Mouse (Mus musculus) forebrain, postnatal 0 days (tissue): ENCODE measurements at regions not wholly inside any gene's neighbourhood (a gene's known extent, or its start where the extent isn't known, plus 50 kb on each side); places are given as distances from the start of the nearest gene placed in this dataset.
A peak's percentile ranks its signal among the peaks of the same experiment; 100 is the strongest.

Experiments
- ATAC-seq: fragments of 200-750 bp; cut with Nextera tagmentation; 2 replicates; pipeline ENCODE4 v1.8.0; 2017; ENCODE audit warnings: mild to moderate bottlenecking, moderate library complexity
- DNase-seq: peaks from one replicate; pipeline ENCODE4 v3.0.0-alpha.2; 2015
- H3K27ac ChIP-seq: fragments of 300-500 bp; sonication (generic); 2 replicates; pipeline ENCODE4 v1.5.1; 2014; ENCODE audit warnings: low read depth, mild to moderate bottlenecking, antibody characterized with exemption, low read length, moderate library complexity, mixed read lengths
- H3K27me3 ChIP-seq: fragments of 300-500 bp; sonication (generic); 2 replicates; pipeline ENCODE4 v1.6.1; 2014; ENCODE audit warnings: mild to moderate bottlenecking, low read length, mixed read lengths; ENCODE audit not compliant: insufficient read depth
- H3K36me3 ChIP-seq: fragments of 300-500 bp; sonication (generic); 2 replicates; pipeline ENCODE4 v1.6.1; 2014; ENCODE audit warnings: mild to moderate bottlenecking, moderate library complexity; ENCODE audit not compliant: insufficient read depth
- H3K4me1 ChIP-seq: fragments of 300-500 bp; sonication (generic); 2 replicates; pipeline ENCODE4 v1.6.1; 2014; ENCODE audit warnings: antibody characterized with exemption; ENCODE audit not compliant: insufficient read depth
- H3K4me2 ChIP-seq: fragments of 300-500 bp; sonication (generic); 2 replicates; pipeline ENCODE4 v1.6.1; 2014; ENCODE audit warnings: low read depth, mild to moderate bottlenecking, moderate library complexity
- H3K4me3 ChIP-seq: fragments of 300-500 bp; sonication (generic); 2 replicates; pipeline ENCODE4 v1.5.1; 2014; ENCODE audit warnings: low read depth, low read length, mixed read lengths
- H3K9ac ChIP-seq: fragments of 300-500 bp; sonication (generic); 2 replicates; pipeline ENCODE4 v1.6.1; 2014; ENCODE audit warnings: mild to moderate bottlenecking
- H3K9me3 ChIP-seq: fragments of 300-500 bp; sonication (generic); 2 replicates; pipeline ENCODE4 v1.6.1; 2016; ENCODE audit warnings: low read length
- CTCF ChIP-seq: sonication (generic); IDR thresholded peaks from 2 replicates; pipeline ENCODE4 v1.5.1; 2016; ENCODE audit warnings: antibody characterized with exemption, control low read depth, low read depth
- WGBS: fragments of 180-500 bp; shearing (Covaris S2); extraction: QIAGEN DNeasy Blood & Tissue Kit; methylation state at CpG from one replicate; pipeline ENCODE4 v1.1.7; 2014; 5-methylcytosine and 5-hydroxymethylcytosine counted together

DNA sequence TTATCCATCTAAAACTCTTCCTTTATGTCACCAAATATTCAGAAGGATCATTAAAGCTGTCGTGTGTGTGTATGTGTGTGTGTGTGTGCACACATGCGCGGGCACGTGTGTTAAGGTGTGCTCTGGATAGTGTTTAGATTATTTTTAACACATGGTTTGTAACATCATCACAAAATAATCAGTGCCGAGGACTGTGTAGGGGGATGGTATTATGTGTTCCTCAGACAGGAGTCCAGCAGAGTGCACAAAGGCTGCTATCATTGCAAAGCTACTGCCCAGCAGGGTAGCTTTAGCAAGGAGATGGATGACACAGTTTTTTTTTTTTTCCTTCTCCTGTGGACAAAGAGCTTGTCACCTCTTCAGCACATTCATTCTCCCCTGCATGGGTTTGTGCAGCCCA is 224.9 kb upstream of the Gnpda2 start:
- no peak for TF ChIP-seq CTCF
- Histone ChIP-seq H3K4me1 (no peaks in the 10 kb centered on the region), H3K27ac (no peak overlapping the region), H3K4me3 (no peak overlapping the region), H3K36me3 (no peaks in the 10 kb centered on the region), H3K4me2 (no peak overlapping the region), H3K9me3 (no peaks in the 10 kb centered on the region), H3K27me3 (no peaks in the 10 kb centered on the region), H3K9ac (no peak overlapping the region)
- ATAC-seq (no peak), DNase-seq (no peak)
- WGBS = 65% methylated on average over 5 of the region's 5 CpGs

DNA sequence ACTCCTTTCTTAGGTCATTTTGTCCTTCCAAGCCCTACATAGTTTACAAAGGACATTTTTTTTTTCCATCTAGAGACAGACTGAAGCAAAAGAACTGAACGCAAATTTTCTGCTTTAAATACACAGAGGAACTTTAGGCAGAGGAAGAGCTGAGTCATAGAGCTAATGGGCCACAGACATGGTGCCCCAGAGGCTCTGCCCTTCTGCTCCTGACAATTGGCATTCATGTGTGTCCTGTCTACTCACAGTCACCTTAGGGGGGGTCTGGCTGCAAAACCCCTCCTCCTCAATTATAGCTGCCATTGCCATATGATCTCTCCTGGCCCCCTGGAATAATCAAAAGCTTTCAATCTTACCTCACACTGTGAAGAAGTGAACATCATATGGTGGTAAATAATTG is 223.2 kb upstream of the Gnpda2 start:
- ATAC-seq = no peak
- WGBS = 13% methylated on average over 1 of the region's 1 CpGs
- DNase-seq = no peak

DNA sequence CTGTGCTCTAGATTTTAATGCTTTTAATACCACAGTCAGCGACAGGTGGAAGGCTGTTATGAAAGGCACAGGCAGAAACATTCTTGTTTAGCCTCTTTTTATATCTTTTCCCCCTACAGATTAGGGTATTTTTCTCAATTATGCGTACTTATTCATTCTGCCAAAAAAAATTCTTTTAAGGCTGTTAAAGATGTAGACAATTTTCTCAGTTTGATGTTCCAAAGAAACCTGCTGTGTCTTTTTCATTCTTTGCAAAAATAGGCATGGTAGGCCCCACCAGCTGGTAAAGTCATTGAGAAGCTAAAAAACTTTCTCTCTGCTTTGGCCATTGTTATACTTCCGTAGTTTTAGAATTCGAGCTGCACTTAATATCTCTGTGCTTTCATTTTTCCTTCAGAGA is 210.5 kb upstream of the Gnpda2 start:
- ATAC-seq (no peak), DNase-seq (no peak)
- TF ChIP-seq CTCF = no peak

More for the DNA sequence above, 223.2 kb upstream of the Gnpda2 start:
- H3K9me3 ChIP-seq = no peaks in the 10 kb centered on the region
- no peaks in the 10 kb centered on the region for H3K36me3 ChIP-seq
- no peak overlapping the region for H3K9ac ChIP-seq
- H3K27me3 ChIP-seq = no peaks in the 10 kb centered on the region
- H3K27ac ChIP-seq = no peak overlapping the region
- no peaks in the 10 kb centered on the region for H3K4me1 ChIP-seq
- H3K4me2 ChIP-seq = no peak overlapping the region
- H3K4me3 ChIP-seq = no peak overlapping the region
- no peak for TF ChIP-seq CTCF

DNA sequence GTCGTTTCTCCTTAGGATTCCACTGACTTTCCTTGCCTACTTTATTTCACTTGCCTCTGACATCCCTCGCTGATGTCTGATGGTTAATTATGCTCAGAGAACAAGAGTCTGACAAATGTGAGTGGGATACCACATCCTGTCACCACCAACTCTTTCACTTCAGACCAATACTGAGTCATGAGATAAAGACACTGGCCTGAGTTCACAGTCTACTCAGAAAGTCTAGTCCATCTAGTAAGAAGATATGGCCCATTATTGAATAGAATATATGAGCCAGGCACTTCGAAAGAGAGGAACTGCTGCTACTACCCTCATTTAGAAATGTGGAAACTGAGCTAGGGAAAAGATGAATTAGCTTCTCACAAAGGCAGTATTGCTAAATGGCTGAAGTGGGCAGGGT is 210.0 kb upstream of the Gnpda2 start:
- Histone ChIP-seq H3K4me2 (no peak overlapping the region), H3K27ac (no peak overlapping the region), H3K36me3 (no peaks in the 10 kb centered on the region), H3K4me3 (no peak overlapping the region), H3K27me3 (no peaks in the 10 kb centered on the region), H3K9ac (no peak overlapping the region), H3K4me1 (no peaks in the 10 kb centered on the region), H3K9me3 (no peaks in the 10 kb centered on the region)
- DNase-seq = no peak
- no peak for ATAC-seq
- whole genome bisulfite sequencing = 83% methylated on average over 3 of the region's 3 CpGs
- no peak for TF ChIP-seq CTCF

More for the DNA sequence above, 210.5 kb upstream of the Gnpda2 start:
- Histone ChIP-seq H3K4me3 (no peak overlapping the region), H3K9ac (no peak overlapping the region), H3K4me2 (no peak overlapping the region), H3K36me3 (no peaks in the 10 kb centered on the region), H3K27me3 (no peaks in the 10 kb centered on the region), H3K27ac (no peak overlapping the region), H3K9me3 (no peaks in the 10 kb centered on the region), H3K4me1 (no peaks in the 10 kb centered on the region)
- 39% methylated on average over 4 of the region's 4 CpGs for WGBS

DNA sequence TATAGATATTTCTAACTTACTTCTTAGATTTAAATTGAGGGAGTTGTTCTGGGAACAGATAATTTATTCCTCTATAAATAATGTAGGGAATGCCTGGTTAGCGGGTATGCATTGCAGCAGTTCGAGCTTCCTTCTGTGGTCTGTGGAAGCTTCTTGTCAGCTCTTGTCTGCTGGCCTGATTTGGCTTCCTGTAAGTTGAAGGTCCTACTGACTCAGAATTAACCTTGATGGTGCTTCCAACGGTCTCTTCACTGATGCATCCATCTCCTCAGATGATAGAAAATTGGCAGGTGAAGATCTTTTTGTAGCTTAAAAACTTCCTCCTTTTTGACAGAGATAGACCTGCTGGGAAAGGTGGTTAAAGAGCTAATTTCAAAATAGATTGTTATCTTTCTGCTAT is 203.2 kb upstream of the Gnpda2 start:
- WGBS = 69% methylated on average over 3 of the region's 3 CpGs

DNA sequence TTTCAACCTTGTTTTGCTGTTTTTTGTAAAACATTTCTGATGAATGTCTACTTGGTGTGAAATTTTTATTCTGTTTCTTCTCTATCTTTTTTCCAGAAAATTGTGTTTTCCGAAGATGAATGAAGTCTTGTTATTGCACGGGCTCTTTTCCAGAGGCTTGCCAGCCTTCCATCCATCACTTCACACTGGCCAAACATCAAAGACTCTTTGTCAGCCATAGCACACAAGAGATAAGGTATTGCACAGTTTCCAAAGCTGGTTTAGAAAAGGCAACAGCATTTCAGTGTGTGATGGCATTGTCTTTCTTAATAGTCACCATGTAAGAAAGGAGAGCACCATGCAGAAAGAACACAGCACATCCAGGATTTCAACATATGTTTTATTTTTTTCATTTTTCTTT is 202.5 kb upstream of the Gnpda2 start:
- Histone ChIP-seq H3K36me3 (no peaks in the 10 kb centered on the region), H3K27ac (no peak overlapping the region), H3K4me3 (no peak overlapping the region), H3K4me1 (no peaks in the 10 kb centered on the region), H3K27me3 (no peaks in the 10 kb centered on the region), H3K9ac (no peak overlapping the region), H3K4me2 (no peak overlapping the region), H3K9me3 (no peaks in the 10 kb centered on the region)
- TF ChIP-seq CTCF = no peak
- peak; percentile 6; the same call in 1 of the 2 replicates for ATAC-seq
- DNase-seq = no peak
- WGBS = 59% methylated on average over 2 of the region's 2 CpGs

More for the DNA sequence above, 203.2 kb upstream of the Gnpda2 start:
- H3K4me3 ChIP-seq = no peak overlapping the region
- H3K9me3 ChIP-seq = no peaks in the 10 kb centered on the region
- no peaks in the 10 kb centered on the region for H3K4me1 ChIP-seq
- H3K4me2 ChIP-seq = no peak overlapping the region
- no peak overlapping the region for H3K9ac ChIP-seq
- no peaks in the 10 kb centered on the region for H3K27me3 ChIP-seq
- H3K36me3 ChIP-seq = no peaks in the 10 kb centered on the region
- DNase-seq (no peak), ATAC-seq (no peak)
- no peak overlapping the region for H3K27ac ChIP-seq
- no peak for TF ChIP-seq CTCF

DNA sequence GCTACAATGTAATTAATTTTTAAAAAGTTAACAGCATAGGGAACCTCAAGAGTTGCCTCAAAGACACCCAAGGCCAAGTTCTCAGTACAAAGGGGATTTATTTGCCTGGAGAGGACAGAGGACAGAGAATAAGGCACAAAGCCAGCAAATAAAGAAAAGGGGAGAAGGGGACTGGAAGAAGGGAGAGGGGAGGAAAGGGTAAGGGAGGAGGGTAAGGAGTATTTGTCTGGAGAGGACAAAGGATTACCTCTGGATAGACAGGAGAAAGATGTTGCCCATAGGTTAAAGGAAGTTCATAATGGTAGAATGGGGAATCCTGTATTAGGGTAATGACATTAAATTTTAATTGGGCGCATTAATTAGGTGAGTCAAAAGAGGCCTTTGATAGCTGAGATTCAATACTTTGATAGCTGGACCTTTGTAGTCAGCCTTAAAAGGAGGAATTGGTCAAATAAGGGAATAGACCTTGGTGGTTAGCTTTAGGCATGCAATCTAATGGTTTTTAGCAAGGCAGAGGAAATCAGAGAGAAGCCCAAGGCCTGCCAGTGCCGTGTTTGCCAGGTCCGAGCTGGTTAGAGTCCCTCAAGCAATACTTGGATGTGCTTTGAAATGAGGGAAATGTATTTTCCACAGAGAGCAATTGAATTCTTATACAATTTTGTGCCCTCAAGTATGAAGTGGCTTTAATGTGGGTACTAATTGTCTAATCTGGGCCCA is 164.8 kb upstream of the Gnpda2 start:
- no peaks in the 10 kb centered on the region for H3K9me3 ChIP-seq
- no peak for TF ChIP-seq CTCF
- H3K27me3 ChIP-seq = no peaks in the 10 kb centered on the region
- ATAC-seq (no peak), DNase-seq (peak; percentile 4)
- H3K27ac ChIP-seq = no peak overlapping the region
- no peaks in the 10 kb centered on the region for H3K36me3 ChIP-seq
- no peaks in the 10 kb centered on the region for H3K4me1 ChIP-seq
- no peak overlapping the region for H3K9ac ChIP-seq
- no peak overlapping the region for H3K4me3 ChIP-seq
- H3K4me2 ChIP-seq = no peak overlapping the region
- WGBS = 30% methylated on average over 3 of the region's 3 CpGs
